Mouse (Mus musculus) heart, embryonic 10.5 days (tissue): ENCODE data around the gene Fam240b. TPM values are rescaled to one million over a fixed set of nuclear protein-coding genes. Genes with fewer than 3 reads are reported as not detected.

Experiments used
- DNase-seq: peaks from one replicate; pipeline ENCODE4 v3.0.0-alpha.2; 2017; ENCODE audit warnings: low spot score
- H3K27ac ChIP-seq: fragments of 300-500 bp; sonication (generic); 2 replicates; pipeline ENCODE4 v1.5.1; 2016; ENCODE audit warnings: mild to moderate bottlenecking
- H3K27me3 ChIP-seq: fragments of 300-500 bp; sonication (generic); 2 replicates; pipeline ENCODE4 v1.6.1; 2016; ENCODE audit warnings: mild to moderate bottlenecking; ENCODE audit not compliant: poor library complexity, insufficient read depth, severe bottlenecking
- H3K36me3 ChIP-seq: fragments of 300-500 bp; sonication (generic); 2 replicates; pipeline ENCODE4 v1.6.1; 2016; ENCODE audit warnings: mild to moderate bottlenecking, moderate library complexity
- H3K4me1 ChIP-seq: fragments of 300-500 bp; sonication (generic); 2 replicates; pipeline ENCODE4 v1.6.1; 2016; ENCODE audit warnings: mild to moderate bottlenecking
- H3K4me3 ChIP-seq: fragments of 300-500 bp; sonication (generic); 2 replicates; pipeline ENCODE4 v1.5.1; 2016; ENCODE audit warnings: mild to moderate bottlenecking, moderate library complexity
- H3K9me3 ChIP-seq: fragments of 300-500 bp; sonication (generic); 2 replicates; pipeline ENCODE4 v1.6.1; 2016; ENCODE audit warnings: mild to moderate bottlenecking, moderate library complexity
- WGBS: fragments of 180-500 bp; shearing (Covaris S2); methylation state at CpG from one replicate; pipeline ENCODE4 v1.1.7; 2016; 5-methylcytosine and 5-hydroxymethylcytosine counted together
- polyA plus RNA-seq: library from polyadenylated mRNA; unstranded; fragments of >200 nt; fragmentation: Nextera tagmentation; extraction: Ambion mirVana; gene quantifications from 2 replicates; pipeline ENCODE4 v1.2.1, GENCODE M21; 2016

Gene Fam240b
- not detected in 2 replicates for polyA plus RNA-seq

- no peaks in the 10 kb centered on the region for H3K4me1 ChIP-seq
- no peaks in the 10 kb centered on the region for H3K36me3 ChIP-seq
- no peak for DNase-seq
- no peaks in the 10 kb centered on the region for H3K27me3 ChIP-seq
- no peaks in the 10 kb centered on the region for H3K9me3 ChIP-seq
- no peak within 1 kb of the TSS for H3K27ac ChIP-seq
- no peak within 1 kb of the TSS for H3K4me3 ChIP-seq
- WGBS, result 86% methylated on average over 6 of the region's 6 CpGs
These were observed at the start of gene Fam240b for GRCm38 (mm10) chr13:64497692-64498091. Fam240b (minus strand) TSS chr13:64497792.

DNA sequence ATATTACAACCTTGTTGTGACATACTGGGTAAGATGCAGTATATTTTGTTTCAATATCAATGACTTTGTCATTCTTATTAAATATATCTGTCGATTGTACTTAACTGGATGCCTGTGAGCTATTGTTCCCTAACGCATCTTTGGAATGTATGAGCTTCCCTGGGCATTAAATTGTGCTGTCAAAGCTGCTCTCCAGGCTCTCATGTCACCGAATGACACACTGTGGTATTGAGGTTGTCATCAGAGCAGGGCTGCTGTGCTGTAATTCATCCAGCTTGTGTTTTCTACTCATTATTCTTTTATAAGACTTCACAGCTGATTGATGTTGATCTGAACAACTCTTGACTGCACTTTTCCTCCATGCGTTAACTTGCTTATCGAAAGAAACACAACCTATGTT lies 32.5 kb upstream of the Fam240b start:
- Histone ChIP-seq H3K9me3 (no peaks in the 10 kb centered on the region), H3K27me3 (no peaks in the 10 kb centered on the region), H3K27ac (no peak overlapping the region), H3K36me3 (no peaks in the 10 kb centered on the region), H3K4me1 (no peaks in the 10 kb centered on the region), H3K4me3 (no peak overlapping the region)
- DNase-seq, result no peak
- WGBS, result 79% methylated on average over 5 of the region's 5 CpGs

- 86% methylated on average over 15 of the region's 15 CpGs for WGBS
- Histone ChIP-seq H3K4me1 (no peaks in the 10 kb centered on the region), H3K36me3 (no peaks in the 10 kb centered on the region), H3K4me3 (no peak overlapping the region), H3K27me3 (no peaks in the 10 kb centered on the region), H3K9me3 (no peaks in the 10 kb centered on the region), H3K27ac (no peak overlapping the region)
- no peak for DNase-seq
These were observed 29.1 kb upstream of the Fam240b start for GRCm38 (mm10) chr13:64526515-64527285.

- DNase-seq, result no peak
- Histone ChIP-seq H3K4me1 (no peaks in the 10 kb centered on the region), H3K9me3 (peaks cover 3% of the 10 kb centered on the region; the same call in 1 of the 2 replicates), H3K27me3 (no peaks in the 10 kb centered on the region), H3K4me3 (no peak overlapping the region), H3K36me3 (no peaks in the 10 kb centered on the region), H3K27ac (no peak overlapping the region)
- 79% methylated on average over 2 of the region's 2 CpGs for WGBS
These were observed 16.7 kb upstream of the Fam240b start for GRCm38 (mm10) chr13:64514247-64514646.

DNA sequence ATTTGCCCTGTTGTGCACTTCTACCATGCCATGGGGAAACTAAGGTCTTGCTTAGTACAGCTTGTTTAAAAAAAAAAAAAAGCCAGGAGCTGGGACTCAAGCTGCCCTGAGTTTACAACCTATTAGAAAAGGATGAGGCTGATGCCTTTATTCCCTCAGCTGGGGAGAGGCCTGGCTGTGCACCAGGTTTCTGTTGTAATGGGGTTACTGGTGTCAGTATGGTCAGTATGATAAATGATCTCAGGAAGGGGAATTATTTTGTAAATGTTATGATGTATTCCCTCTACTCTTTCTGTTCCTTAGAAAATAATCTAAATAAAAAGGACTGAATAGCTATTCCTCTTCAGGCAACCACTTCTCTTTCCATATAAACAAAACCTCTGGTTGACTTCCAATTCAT lies 14.0 kb upstream of the Fam240b start:
- no peak overlapping the region for H3K4me3 ChIP-seq
- DNase-seq, result no peak
- H3K36me3 ChIP-seq, result no peaks in the 10 kb centered on the region
- H3K27me3 ChIP-seq, result no peaks in the 10 kb centered on the region
- H3K27ac ChIP-seq, result no peak overlapping the region
- H3K9me3 ChIP-seq, result peaks cover 3% of the 10 kb centered on the region; the same call in 1 of the 2 replicates
- H3K4me1 ChIP-seq, result no peaks in the 10 kb centered on the region

DNA sequence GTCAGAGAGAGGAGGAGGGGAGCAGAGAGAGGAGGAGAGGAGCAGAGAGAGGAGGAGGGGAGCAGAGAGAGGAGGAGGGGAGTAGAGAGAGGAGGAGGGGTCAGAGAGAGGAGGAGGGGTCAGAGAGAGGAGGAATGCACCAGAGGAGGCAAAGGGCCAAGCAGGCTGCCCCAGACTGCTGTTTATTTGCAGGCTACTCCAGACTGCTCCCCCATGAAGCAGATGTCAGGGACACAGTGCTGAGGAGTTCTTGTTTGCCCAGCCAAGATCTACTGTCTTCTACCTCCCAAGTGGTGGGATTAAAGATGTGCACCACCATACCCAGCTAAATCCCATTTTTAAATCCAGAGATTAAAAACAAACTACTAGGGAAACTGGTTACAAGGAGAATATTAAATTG lies 9.8 kb upstream of the Fam240b start:
- no peak overlapping the region for H3K4me3 ChIP-seq
- no peak for DNase-seq
- no peaks in the 10 kb centered on the region for H3K36me3 ChIP-seq
- H3K27me3 ChIP-seq, result no peaks in the 10 kb centered on the region
- H3K27ac ChIP-seq, result no peak overlapping the region
- no peaks in the 10 kb centered on the region for H3K4me1 ChIP-seq
- H3K9me3 ChIP-seq, result peaks cover 2% of the 10 kb centered on the region; the same call in 1 of the 2 replicates

DNA sequence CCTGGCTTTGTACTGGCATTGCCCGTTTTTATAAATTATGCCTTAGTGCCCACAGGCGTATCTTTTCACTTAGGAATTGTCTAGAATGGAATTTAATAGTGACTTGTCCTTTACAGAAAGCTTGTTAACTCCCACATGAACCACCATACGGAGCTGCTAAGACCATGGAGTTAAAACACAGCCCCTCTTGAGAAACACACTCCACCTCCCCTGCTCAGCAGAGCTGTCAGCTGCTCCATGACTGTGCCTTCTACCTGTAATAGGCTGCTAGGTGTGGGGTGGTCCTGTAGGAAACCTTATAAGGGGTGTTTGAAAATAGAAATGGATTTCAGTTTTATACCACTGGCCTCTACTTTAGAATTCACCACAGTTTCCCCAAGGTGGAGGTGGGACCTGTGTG lies 5.2 kb upstream of the Fam240b start:
- no peaks in the 10 kb centered on the region for H3K36me3 ChIP-seq
- no peaks in the 10 kb centered on the region for H3K4me1 ChIP-seq
- no peak overlapping the region for H3K4me3 ChIP-seq
- H3K27me3 ChIP-seq, result no peaks in the 10 kb centered on the region
- no peaks in the 10 kb centered on the region for H3K9me3 ChIP-seq
- WGBS, result 68% methylated on average over 3 of the region's 3 CpGs
- no peak for DNase-seq
- no peak overlapping the region for H3K27ac ChIP-seq

DNA sequence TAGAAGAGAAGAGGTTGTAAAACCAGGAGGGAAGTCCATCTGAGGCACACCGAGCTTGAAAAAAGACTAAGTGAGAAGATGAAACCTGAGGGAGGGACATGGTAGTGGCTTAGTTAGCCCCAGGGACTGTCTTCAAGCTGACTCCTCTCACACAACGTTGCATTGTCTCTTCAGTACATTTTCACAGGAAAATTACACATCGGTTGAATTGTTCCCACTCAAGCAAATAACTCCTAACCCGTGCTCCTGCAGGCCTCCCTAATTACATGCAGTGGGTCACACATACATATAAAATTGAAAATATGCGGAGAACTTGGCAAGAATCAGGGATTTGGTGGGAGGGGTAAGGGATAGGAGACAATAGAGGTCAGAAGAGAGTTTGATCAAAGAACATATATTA lies 4.0 kb downstream of the Fam240b start:
- no peak overlapping the region for H3K27ac ChIP-seq
- no peak for DNase-seq
- no peaks in the 10 kb centered on the region for H3K9me3 ChIP-seq
- H3K27me3 ChIP-seq, result no peaks in the 10 kb centered on the region
- no peaks in the 10 kb centered on the region for H3K4me1 ChIP-seq
- 77% methylated on average over 5 of the region's 5 CpGs for WGBS
- no peaks in the 10 kb centered on the region for H3K36me3 ChIP-seq
- H3K4me3 ChIP-seq, result no peak overlapping the region

GRCm38 (mm10) chr13:64489886-64490285 lies 7.7 kb downstream of the Fam240b start:
- no peaks in the 10 kb centered on the region for H3K27me3 ChIP-seq
- H3K9me3 ChIP-seq, result no peaks in the 10 kb centered on the region
- H3K4me3 ChIP-seq, result no peak overlapping the region
- DNase-seq, result no peak
- no peak overlapping the region for H3K27ac ChIP-seq
- 80% methylated on average over 6 of the region's 6 CpGs for WGBS
- no peaks in the 10 kb centered on the region for H3K4me1 ChIP-seq
- no peaks in the 10 kb centered on the region for H3K36me3 ChIP-seq

DNA sequence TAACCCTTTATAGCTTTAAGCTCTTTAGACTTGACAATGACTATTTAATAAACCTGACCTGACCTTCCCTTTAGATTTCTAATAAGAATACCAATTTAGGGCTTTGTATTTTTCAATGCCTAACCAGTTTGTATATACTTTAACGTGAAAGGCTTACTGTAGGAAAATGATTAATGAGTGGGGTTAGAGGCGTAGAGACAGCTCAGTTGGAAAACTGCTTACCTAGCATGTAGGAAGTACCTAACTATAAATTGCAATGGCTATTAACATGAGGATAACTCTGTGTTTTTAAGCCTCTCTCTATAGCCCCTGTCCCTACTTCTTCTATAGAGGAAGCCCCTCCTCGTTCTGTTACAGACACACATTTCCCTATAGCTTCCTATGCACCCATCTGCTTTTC lies 17.6 kb downstream of the Fam240b start:
- no peak overlapping the region for H3K4me3 ChIP-seq
- no peaks in the 10 kb centered on the region for H3K27me3 ChIP-seq
- no peak for DNase-seq
- H3K4me1 ChIP-seq, result no peaks in the 10 kb centered on the region
- no peaks in the 10 kb centered on the region for H3K36me3 ChIP-seq
- no peak overlapping the region for H3K27ac ChIP-seq
- H3K9me3 ChIP-seq, result no peaks in the 10 kb centered on the region
- 68% methylated on average over 3 of the region's 3 CpGs for WGBS

- WGBS, result 68% methylated on average over 4 of the region's 4 CpGs
- H3K36me3 ChIP-seq, result no peaks in the 10 kb centered on the region
- no peaks in the 10 kb centered on the region for H3K27me3 ChIP-seq
- H3K9me3 ChIP-seq, result no peaks in the 10 kb centered on the region
- H3K4me1 ChIP-seq, result no peaks in the 10 kb centered on the region
- H3K4me3 ChIP-seq, result no peak overlapping the region
- no peak overlapping the region for H3K27ac ChIP-seq
- DNase-seq, result no peak
These were observed 19.6 kb downstream of the Fam240b start for GRCm38 (mm10) chr13:64477968-64478367.

GRCm38 (mm10) chr13:64467886-64468285 lies 29.7 kb downstream of the Fam240b start:
- Histone ChIP-seq H3K36me3 (no peaks in the 10 kb centered on the region), H3K27ac (no peak overlapping the region), H3K4me3 (no peak overlapping the region), H3K4me1 (no peaks in the 10 kb centered on the region), H3K27me3 (no peaks in the 10 kb centered on the region), H3K9me3 (no peaks in the 10 kb centered on the region)
- DNase-seq, result no peak
- WGBS, result 77% methylated on average over 6 of the region's 6 CpGs

GRCm38 (mm10) chr13:64465166-64465565 lies 32.4 kb downstream of the Fam240b start:
- H3K27me3 ChIP-seq, result no peaks in the 10 kb centered on the region
- no peak for DNase-seq
- H3K36me3 ChIP-seq, result no peaks in the 10 kb centered on the region
- no peak overlapping the region for H3K27ac ChIP-seq
- H3K4me3 ChIP-seq, result no peak overlapping the region
- WGBS, result 59% methylated on average over 9 of the region's 9 CpGs
- H3K9me3 ChIP-seq, result no peaks in the 10 kb centered on the region
- no peaks in the 10 kb centered on the region for H3K4me1 ChIP-seq

GRCm38 (mm10) chr13:64462581-64462980 lies 35.0 kb downstream of the Fam240b start:
- 81% methylated on average over 2 of the region's 2 CpGs for WGBS
- no peaks in the 10 kb centered on the region for H3K36me3 ChIP-seq
- no peaks in the 10 kb centered on the region for H3K9me3 ChIP-seq

More at GRCm38 (mm10) chr13:64462581-64462980, 35.0 kb downstream of the Fam240b start:
- Histone ChIP-seq H3K4me3 (no peak overlapping the region), H3K4me1 (no peaks in the 10 kb centered on the region), H3K27me3 (no peaks in the 10 kb centered on the region), H3K27ac (no peak overlapping the region)
- no peak for DNase-seq
